Mouse (Mus musculus) kidney, adult 11 months (tissue): ENCODE measurements around the gene Col6a3.

Experiments
- DNase-seq: peaks from one replicate; pipeline ENCODE4 v3.0.0; 2022

Col6a3 gene

DNA sequence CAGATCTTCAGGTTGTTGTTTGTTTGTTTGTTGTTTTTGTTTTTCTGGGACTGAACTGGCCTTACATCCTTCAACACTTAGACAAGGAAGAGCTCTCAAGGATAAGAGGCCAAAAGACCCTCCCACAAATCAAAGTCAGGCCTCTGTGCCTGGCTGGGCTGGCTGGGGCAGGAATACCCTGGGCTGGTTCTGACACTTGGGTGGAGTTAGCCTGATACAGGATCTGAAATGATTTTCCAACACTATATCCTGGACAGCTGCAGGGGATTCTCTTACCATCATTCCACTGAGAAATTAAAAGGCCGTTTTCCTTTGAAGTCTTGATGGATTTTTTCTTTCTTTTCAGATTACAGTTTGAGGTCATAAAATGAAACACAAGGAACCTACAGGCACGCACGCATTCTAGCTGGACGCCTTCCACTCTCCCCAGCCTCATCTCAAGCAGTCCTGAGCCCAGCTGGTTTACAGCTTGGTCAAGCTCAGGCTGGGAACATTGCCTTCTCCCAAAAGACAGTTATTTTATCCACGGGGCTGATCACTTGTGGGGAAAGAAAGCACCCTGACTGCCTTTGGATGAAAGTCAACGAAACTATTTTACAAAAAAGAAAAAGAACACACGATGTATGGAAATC, 123.0 kb downstream of the Col6a3 start:
- DNase-seq: no peak

DNA sequence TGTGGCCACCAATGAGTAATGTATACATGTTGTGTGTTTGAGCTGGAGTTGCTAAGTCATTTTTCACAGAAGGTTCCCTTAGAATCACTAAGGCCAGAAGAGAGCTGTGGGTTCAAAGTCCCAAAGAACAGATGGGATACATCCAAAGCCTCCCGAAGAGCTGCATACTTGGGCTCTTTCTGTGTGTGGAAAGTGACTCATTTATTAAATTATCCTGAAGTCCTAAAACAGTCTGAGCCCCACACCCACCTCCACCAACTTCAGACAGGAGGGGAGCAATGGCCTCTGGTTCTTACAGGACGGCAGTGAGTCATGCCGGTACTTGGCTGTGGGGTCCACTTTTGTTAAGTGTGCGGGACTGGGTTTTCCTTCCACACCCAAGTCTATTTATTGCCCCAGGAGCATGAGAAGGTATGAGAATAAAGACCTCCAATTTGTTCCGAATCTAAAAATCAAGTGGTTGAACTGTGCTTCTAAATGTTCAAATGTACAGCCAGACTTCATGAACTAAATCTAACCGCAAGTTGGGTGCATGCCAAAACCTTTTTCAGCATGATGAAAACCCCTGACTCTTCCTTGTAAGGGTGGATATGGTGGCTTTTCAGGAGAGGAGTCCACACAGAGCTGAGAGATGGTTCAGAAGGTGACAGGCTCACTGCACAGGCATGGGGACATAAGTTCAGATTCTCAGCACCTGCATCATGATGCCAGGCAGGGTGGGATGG, 124.8 kb downstream of the Col6a3 start:
- DNase-seq: no peak

DNA sequence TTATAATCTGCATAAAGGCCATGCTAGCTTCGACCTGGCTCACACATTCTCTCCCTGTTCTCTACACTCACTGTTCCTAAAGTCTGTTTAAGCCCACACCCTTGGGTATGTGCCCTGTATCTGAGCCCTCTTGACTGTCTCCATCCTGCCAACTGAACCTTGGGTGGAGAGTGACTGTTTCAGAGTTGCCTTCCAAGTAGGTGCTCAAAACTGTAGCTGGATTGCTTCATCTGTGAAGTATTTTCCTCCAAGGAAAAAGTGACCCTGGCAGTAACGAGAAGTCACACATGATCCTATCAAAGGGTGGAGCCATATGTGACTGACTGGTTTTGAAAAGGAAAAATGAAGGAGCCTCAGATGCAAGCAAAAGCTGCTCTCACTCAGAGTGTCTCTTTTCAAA, 127.5 kb downstream of the Col6a3 start:
- DNase-seq: no peak
